Mouse (Mus musculus) kidney, embryonic 15.5 days (tissue): ENCODE results near the gene Cd9. TPM values are rescaled to one million over a fixed set of nuclear protein-coding genes. Genes with fewer than 3 reads are reported as not detected.
"Not testable (repeated sequence)": the region's sequence is repeated elsewhere in the genome, so short reads cannot be mapped to it uniquely, and the experiment has no call there.

ENCODE experiments used
- ATAC-seq: fragments of 200-750 bp; cut with Nextera tagmentation; replicated peaks from 2 replicates; pipeline ENCODE4 v1.8.0; 2017; ENCODE audit warnings: moderate TSS enrichment; ENCODE audit not compliant: low FRiP score
- H3K27ac ChIP-seq: fragments of 300-500 bp; sonication (generic); 2 replicates; pipeline ENCODE4 v1.5.1; 2015; ENCODE audit warnings: mild to moderate bottlenecking, inconsistent platforms
- H3K27me3 ChIP-seq: fragments of 300-500 bp; sonication (generic); 2 replicates; pipeline ENCODE4 v1.6.1; 2015; ENCODE audit warnings: inconsistent platforms
- H3K36me3 ChIP-seq: fragments of 300-500 bp; sonication (generic); 2 replicates; pipeline ENCODE4 v1.6.1; 2015; ENCODE audit warnings: inconsistent platforms
- H3K4me1 ChIP-seq: fragments of 300-500 bp; sonication (generic); 2 replicates; pipeline ENCODE4 v1.6.1; 2015; ENCODE audit warnings: inconsistent platforms
- H3K4me2 ChIP-seq: fragments of 300-500 bp; sonication (generic); 2 replicates; pipeline ENCODE4 v1.6.1; 2015; ENCODE audit warnings: moderate library complexity, mild to moderate bottlenecking, inconsistent platforms
- H3K4me3 ChIP-seq: fragments of 300-500 bp; sonication (generic); replicated peaks from 2 replicates; pipeline ENCODE4 v1.5.1; 2015; ENCODE audit warnings: mild to moderate bottlenecking, inconsistent platforms
- H3K9ac ChIP-seq: fragments of 300-500 bp; sonication (generic); 2 replicates; pipeline ENCODE4 v1.6.1; 2015; ENCODE audit warnings: mild to moderate bottlenecking, inconsistent platforms
- H3K9me3 ChIP-seq: fragments of 300-500 bp; sonication (generic); replicated peaks from 2 replicates; pipeline ENCODE4 v1.6.1; 2016; ENCODE audit warnings: inconsistent platforms
- WGBS: fragments of 180-500 bp; shearing (Covaris S2); methylation state at CpG from one replicate; pipeline ENCODE4 v1.1.7; 2015; ENCODE audit warnings: mixed read lengths; 5-methylcytosine and 5-hydroxymethylcytosine counted together
- polyA plus RNA-seq: library from polyadenylated mRNA; unstranded; fragments of >200 nt; fragmentation: Nextera tagmentation; extraction: Ambion mirVana; gene quantifications from 2 replicates; pipeline ENCODE4 v1.2.1, GENCODE M21; 2015

Gene Cd9
- polyA plus RNA-seq, 1 experiment from 2014 or later, result 137 TPM

- H3K27ac ChIP-seq, result no peak overlapping the region; the same call in 1 of the 2 replicates
- ATAC-seq, result no peak
- H3K9ac ChIP-seq, result no peak overlapping the region
- peak overlapping the region; percentile 94 for H3K4me2 ChIP-seq
- H3K4me3 ChIP-seq, result peak overlapping the region; percentile 80; the same call in 1 of the 2 replicates
- no peaks in the 10 kb centered on the region for H3K9me3 ChIP-seq
- peaks cover 38% of the 10 kb centered on the region for H3K4me1 ChIP-seq
- no peaks in the 10 kb centered on the region for H3K36me3 ChIP-seq
- peaks cover 3% of the 10 kb centered on the region; the same call in 1 of the 2 replicates for H3K27me3 ChIP-seq
- WGBS, result 76% methylated on average over 9 of the region's 9 CpGs
Observed at GRCm38 (mm10) chr6:125495361-125495760, 770 bp upstream of the Cd9 start.

DNA sequence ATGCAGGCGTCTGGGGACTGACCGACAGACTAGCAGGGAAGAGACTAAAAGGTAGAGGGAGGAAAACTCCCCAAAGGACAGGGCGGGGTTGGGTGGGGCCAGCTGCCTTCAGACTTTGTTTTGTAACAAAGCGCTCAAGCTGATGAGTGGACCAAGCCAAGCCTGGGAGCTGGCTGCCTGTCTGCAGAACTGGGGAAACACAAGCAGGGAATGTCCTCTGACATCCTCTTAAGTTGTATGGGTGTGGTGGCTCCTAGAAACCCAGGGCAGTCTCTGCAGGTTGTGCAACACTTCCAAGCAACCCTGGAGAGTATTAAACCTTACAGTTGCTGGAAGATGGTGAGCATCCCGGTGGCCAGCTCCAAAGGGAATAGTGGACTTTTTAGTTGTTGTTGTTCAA is 1.4 kb downstream of the Cd9 start:
- Histone ChIP-seq H3K27me3 (peaks cover 3% of the 10 kb centered on the region; the same call in 1 of the 2 replicates), H3K4me2 (peak overlapping the region; percentile 94), H3K27ac (peak overlapping the region; percentile 89; the same call in 1 of the 2 replicates), H3K4me3 (peak overlapping the region; percentile 80), H3K36me3 (no peaks in the 10 kb centered on the region), H3K4me1 (peaks cover 50% of the 10 kb centered on the region), H3K9ac (0 out of 2 replicates have a peak overlapping the region, but pooled peaks have one; percentile 81), H3K9me3 (no peaks in the 10 kb centered on the region)
- WGBS, result 47% methylated on average over 5 of the region's 5 CpGs
- ATAC-seq, result no peak

DNA sequence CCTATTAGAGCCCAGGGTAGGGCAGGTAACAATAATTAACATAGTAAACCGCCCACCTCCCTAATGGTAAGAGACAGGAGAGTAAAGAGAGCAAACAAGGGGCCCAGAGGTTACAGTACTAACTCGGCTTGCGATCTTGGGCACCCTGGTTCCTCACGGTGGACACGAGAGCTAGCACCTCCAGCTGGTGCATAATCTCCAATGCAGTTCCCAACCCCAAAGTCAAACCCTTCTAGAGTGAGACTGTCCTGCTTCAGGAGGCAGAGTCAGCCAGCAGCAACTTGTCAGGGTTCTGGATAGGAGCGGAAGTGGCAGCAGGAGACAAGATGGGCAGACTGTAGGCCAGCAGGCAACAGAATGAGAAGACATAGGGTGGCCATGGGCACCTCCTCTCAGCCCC is 1.9 kb downstream of the Cd9 start:
- Histone ChIP-seq H3K9ac (no peak overlapping the region), H3K4me2 (peak overlapping the region; percentile 94), H3K4me1 (peaks cover 50% of the 10 kb centered on the region), H3K27ac (no peak overlapping the region), H3K27me3 (peaks cover 3% of the 10 kb centered on the region; the same call in 1 of the 2 replicates), H3K36me3 (no peaks in the 10 kb centered on the region), H3K4me3 (peak overlapping the region; percentile 80), H3K9me3 (no peaks in the 10 kb centered on the region)
- 61% methylated on average over 6 of the region's 6 CpGs for WGBS
- ATAC-seq, result no peak

- ATAC-seq, result no peak
- peak overlapping the region; percentile 94; the same call in 1 of the 2 replicates for H3K4me2 ChIP-seq
- H3K36me3 ChIP-seq, result no peaks in the 10 kb centered on the region
- H3K9ac ChIP-seq, result no peak overlapping the region
- no peaks in the 10 kb centered on the region for H3K9me3 ChIP-seq
- no peak overlapping the region for H3K4me3 ChIP-seq
- peaks cover 50% of the 10 kb centered on the region for H3K4me1 ChIP-seq
- peaks cover 3% of the 10 kb centered on the region; the same call in 1 of the 2 replicates for H3K27me3 ChIP-seq
- 64% methylated on average over 9 of the region's 9 CpGs for WGBS
- H3K27ac ChIP-seq, result no peak overlapping the region
Observed at GRCm38 (mm10) chr6:125492033-125492432, 2.6 kb downstream of the Cd9 start.

DNA sequence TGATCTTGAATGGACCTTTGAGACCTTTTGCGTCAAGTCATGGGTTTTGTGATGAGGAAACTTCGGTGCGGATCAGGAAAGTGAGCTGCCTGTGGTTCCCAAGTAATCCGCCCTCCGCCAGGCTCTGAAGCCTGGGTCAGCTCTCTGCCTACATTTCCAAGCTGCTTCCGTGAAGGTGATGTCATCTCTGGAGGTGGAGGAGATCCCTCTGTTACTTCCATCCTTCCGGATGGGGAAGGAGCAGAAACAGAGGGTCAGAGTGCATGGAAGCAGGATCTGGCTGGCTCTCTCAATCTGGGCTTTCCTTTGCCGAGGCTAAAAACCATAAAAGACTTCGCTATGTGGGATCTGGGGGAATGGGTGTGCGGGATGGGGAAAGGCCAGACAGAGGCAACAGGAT is 3.2 kb downstream of the Cd9 start:
- no peaks in the 10 kb centered on the region for H3K36me3 ChIP-seq
- H3K9ac ChIP-seq, result no peak overlapping the region
- H3K27ac ChIP-seq, result no peak overlapping the region
- H3K4me3 ChIP-seq, result no peak overlapping the region
- H3K4me1 ChIP-seq, result peaks cover 50% of the 10 kb centered on the region
- H3K9me3 ChIP-seq, result no peaks in the 10 kb centered on the region
- ATAC-seq, result no peak
- WGBS, result 80% methylated on average over 10 of the region's 10 CpGs
- no peak overlapping the region for H3K4me2 ChIP-seq
- H3K27me3 ChIP-seq, result peaks cover 3% of the 10 kb centered on the region; the same call in 1 of the 2 replicates

GRCm38 (mm10) chr6:125489881-125490559 is 4.6 kb downstream of the Cd9 start:
- H3K27ac ChIP-seq, result 0 out of 2 replicates have a peak overlapping the region, but pooled peaks have one; percentile 23

GRCm38 (mm10) chr6:125485589-125485988 is 9.0 kb downstream of the Cd9 start:
- H3K27me3 ChIP-seq, result no peaks in the 10 kb centered on the region
- H3K27ac ChIP-seq, result no peak overlapping the region
- no peak overlapping the region for H3K4me3 ChIP-seq
- WGBS, result 22% methylated on average over 4 of the region's 4 CpGs
- ATAC-seq, result no peak
- peaks cover 57% of the 10 kb centered on the region for H3K4me1 ChIP-seq
- no peak overlapping the region for H3K4me2 ChIP-seq
- H3K9me3 ChIP-seq, result no peaks in the 10 kb centered on the region
- H3K36me3 ChIP-seq, result no peaks in the 10 kb centered on the region
- no peak overlapping the region for H3K9ac ChIP-seq

More at GRCm38 (mm10) chr6:125489881-125490559, 4.6 kb downstream of the Cd9 start:
- no peaks in the 10 kb centered on the region; the same call in 1 of the 2 replicates for H3K27me3 ChIP-seq
- WGBS, result 70% methylated on average over 11 of the region's 11 CpGs
- no peaks in the 10 kb centered on the region for H3K9me3 ChIP-seq
- ATAC-seq, result no peak
- no peaks in the 10 kb centered on the region for H3K36me3 ChIP-seq
- no peak overlapping the region for H3K4me3 ChIP-seq
- peaks cover 55% of the 10 kb centered on the region for H3K4me1 ChIP-seq
- H3K9ac ChIP-seq, result no peak overlapping the region
- H3K4me2 ChIP-seq, result no peak overlapping the region

DNA sequence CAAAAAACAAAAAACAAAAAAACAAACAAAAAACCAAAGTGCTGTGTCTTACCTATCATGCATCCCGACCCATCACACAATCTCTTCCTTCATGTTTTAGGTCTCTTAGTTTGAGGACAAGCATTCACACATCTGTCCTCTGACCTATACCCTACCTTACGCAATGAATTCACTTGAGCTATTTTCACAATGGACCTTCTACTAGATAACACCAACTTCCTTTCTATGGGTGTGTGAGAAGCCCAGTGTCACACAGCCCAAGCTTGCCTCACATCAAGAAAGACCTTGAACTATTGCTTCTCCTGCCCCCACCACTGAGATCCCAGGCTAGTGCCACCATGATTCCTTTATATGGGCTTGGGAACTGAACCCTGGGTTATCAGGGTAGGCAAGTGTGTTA is 9.9 kb downstream of the Cd9 start:
- H3K27ac ChIP-seq, result no peak overlapping the region
- H3K36me3 ChIP-seq, result no peaks in the 10 kb centered on the region
- H3K4me3 ChIP-seq, result no peak overlapping the region
- peaks cover 57% of the 10 kb centered on the region for H3K4me1 ChIP-seq
- H3K4me2 ChIP-seq, result no peak overlapping the region
- WGBS, result 91% methylated on average over 2 of the region's 2 CpGs
- H3K9ac ChIP-seq, result no peak overlapping the region
- no peak for ATAC-seq
- no peaks in the 10 kb centered on the region for H3K9me3 ChIP-seq
- H3K27me3 ChIP-seq, result no peaks in the 10 kb centered on the region

- not testable (repeated sequence) for H3K9ac ChIP-seq, ATAC-seq, H3K36me3 ChIP-seq, H3K4me3 ChIP-seq, H3K27me3 ChIP-seq, H3K4me2 ChIP-seq, H3K27ac ChIP-seq, H3K9me3 ChIP-seq
- 93% methylated on average over 10 of the region's 10 CpGs for WGBS
- peaks cover 57% of the 10 kb centered on the region for H3K4me1 ChIP-seq
Observed at GRCm38 (mm10) chr6:125484313-125484660, 10.3 kb downstream of the Cd9 start.

GRCm38 (mm10) chr6:125483515-125484312 is 10.9 kb downstream of the Cd9 start:
- Histone ChIP-seq H3K9ac (no peak overlapping the region), H3K4me1 (peaks cover 59% of the 10 kb centered on the region)
- WGBS, result 83% methylated on average over 12 of the region's 12 CpGs

DNA sequence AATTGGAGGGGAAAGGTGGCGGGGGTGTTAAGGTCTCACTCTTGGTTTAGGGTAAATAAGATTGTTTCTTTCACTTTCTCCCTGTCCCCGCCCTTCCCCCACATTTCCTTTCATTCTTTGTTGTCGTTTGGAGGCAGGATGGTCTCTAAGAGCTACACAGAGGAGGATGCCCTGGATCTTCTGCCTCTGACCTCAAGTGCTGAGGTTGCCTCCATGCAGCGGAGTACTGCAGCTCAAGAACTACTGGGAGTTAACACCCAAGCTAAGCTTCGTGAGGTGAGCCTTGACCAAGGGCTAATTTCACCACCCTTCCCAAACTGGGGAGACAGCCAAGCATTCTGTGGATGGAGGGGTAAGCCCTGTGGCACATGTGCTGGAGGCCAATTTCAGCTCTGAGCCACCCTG is 12.2 kb downstream of the Cd9 start:
- Histone ChIP-seq H3K9ac (no peak overlapping the region), H3K36me3 (no peaks in the 10 kb centered on the region), H3K4me2 (no peak overlapping the region), H3K9me3 (no peaks in the 10 kb centered on the region), H3K27me3 (no peaks in the 10 kb centered on the region), H3K27ac (peak overlapping the region; percentile 85), H3K4me1 (peaks cover 72% of the 10 kb centered on the region), H3K4me3 (no peak overlapping the region)
- ATAC-seq, result no peak
- 45% methylated on average over 5 of the region's 5 CpGs for WGBS

More at GRCm38 (mm10) chr6:125483515-125484312, 10.9 kb downstream of the Cd9 start:
- no peaks in the 10 kb centered on the region for H3K9me3 ChIP-seq
- H3K27ac ChIP-seq, result no peak overlapping the region
- H3K27me3 ChIP-seq, result no peaks in the 10 kb centered on the region
- H3K4me3 ChIP-seq, result no peak overlapping the region
- no peak overlapping the region for H3K4me2 ChIP-seq
- no peak for ATAC-seq
- H3K36me3 ChIP-seq, result no peaks in the 10 kb centered on the region
